Mouse (Mus musculus) embryonic facial prominence, embryonic 15.5 days (tissue): ENCODE data around the gene Paqr7. TPM values are rescaled to one million over a fixed set of nuclear protein-coding genes. Genes with fewer than 3 reads are reported as not detected.
A peak's percentile ranks its signal among the peaks of the same experiment; 100 is the strongest.

ENCODE experiments used
- ATAC-seq: fragments of 200-750 bp; cut with Nextera tagmentation; 2 replicates; pipeline ENCODE4 v1.8.0; 2017; ENCODE audit warnings: low read depth, moderate TSS enrichment; ENCODE audit not compliant: insufficient number of reproducible peaks, low FRiP score, low TSS enrichment
- H3K27ac ChIP-seq: fragments of 300-500 bp; sonication (generic); replicated peaks from 2 replicates; pipeline ENCODE4 v1.5.1; 2015; ENCODE audit warnings: mild to moderate bottlenecking, inconsistent platforms
- H3K27me3 ChIP-seq: fragments of 300-500 bp; sonication (generic); 2 replicates; pipeline ENCODE4 v1.6.1; 2015; ENCODE audit warnings: inconsistent platforms
- H3K36me3 ChIP-seq: fragments of 300-500 bp; sonication (generic); 2 replicates; pipeline ENCODE4 v1.6.1; 2015; ENCODE audit warnings: mild to moderate bottlenecking, inconsistent platforms
- H3K4me1 ChIP-seq: fragments of 300-500 bp; sonication (generic); 2 replicates; pipeline ENCODE4 v1.6.1; 2015; ENCODE audit warnings: inconsistent platforms
- H3K4me2 ChIP-seq: fragments of 300-500 bp; sonication (generic); replicated peaks from 2 replicates; pipeline ENCODE4 v1.6.1; 2015; ENCODE audit warnings: mild to moderate bottlenecking, inconsistent platforms
- H3K4me3 ChIP-seq: fragments of 300-500 bp; sonication (generic); replicated peaks from 2 replicates; pipeline ENCODE4 v1.5.1; 2015; ENCODE audit warnings: mild to moderate bottlenecking, inconsistent platforms
- H3K9ac ChIP-seq: fragments of 300-500 bp; sonication (generic); 2 replicates; pipeline ENCODE4 v1.6.1; 2015; ENCODE audit warnings: inconsistent platforms
- H3K9me3 ChIP-seq: fragments of 300-500 bp; sonication (generic); replicated peaks from 2 replicates; pipeline ENCODE4 v1.6.1; 2016; ENCODE audit warnings: inconsistent platforms
- WGBS: fragments of 180-500 bp; shearing (Covaris S2); methylation state at CpG from one replicate; pipeline ENCODE4 v1.1.7; 2015; 5-methylcytosine and 5-hydroxymethylcytosine counted together
- polyA plus RNA-seq: library from polyadenylated mRNA; unstranded; fragments of >200 nt; fragmentation: Nextera tagmentation; extraction: Ambion mirVana; gene quantifications from 2 replicates; pipeline ENCODE4 v1.2.1, GENCODE M21; 2015

The Paqr7 gene
- 5.7 and 7.2 TPM in 2 replicates for polyA plus RNA-seq

DNA sequence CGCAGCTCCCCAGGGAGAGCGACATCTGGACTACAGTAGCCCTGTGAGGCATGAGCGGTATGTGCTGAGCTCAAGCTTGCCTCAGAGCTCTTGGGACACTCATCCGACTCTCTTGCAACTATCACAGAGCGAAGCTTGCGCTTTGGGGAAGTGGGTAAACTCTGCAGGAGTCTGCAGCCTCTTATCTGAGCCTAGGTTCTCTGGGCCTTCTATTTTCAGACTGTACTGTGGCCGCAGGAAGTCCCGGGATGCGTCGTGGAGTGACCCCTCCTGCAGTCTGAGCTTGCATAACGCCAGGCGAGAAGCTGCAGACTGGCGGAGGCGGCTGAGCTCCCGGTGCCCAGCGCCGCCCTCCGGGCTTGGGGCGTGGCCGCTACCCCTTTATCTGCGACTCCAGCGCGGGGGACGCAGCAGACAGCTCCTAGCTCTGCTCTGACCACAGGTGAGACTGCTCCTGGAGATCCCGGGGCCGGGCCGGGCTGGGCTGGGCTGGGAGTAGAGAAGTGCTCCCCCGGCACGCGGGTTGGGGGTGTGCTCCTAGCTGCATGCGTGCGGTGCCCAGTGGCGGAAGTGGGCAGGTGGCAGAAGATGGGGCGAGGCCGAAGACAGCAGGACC lies at the start of gene Paqr7:
Gene Paqr7, plus strand, starts transcription at position 103 of the 616 bp plus-strand sequence.
- WGBS, result 4% methylated on average over 35 of the region's 35 CpGs
- Histone ChIP-seq H3K9me3 (no peaks in the 10 kb centered on the region), H3K27me3 (no peaks in the 10 kb centered on the region), H3K4me1 (peaks cover 38% of the 10 kb centered on the region), H3K36me3 (no peaks in the 10 kb centered on the region), H3K27ac (peak within 1 kb of the TSS; percentile 68), H3K4me3 (peak within 1 kb of the TSS; percentile 58), H3K4me2 (peak within 1 kb of the TSS; percentile 97), H3K9ac (peak within 1 kb of the TSS; percentile 50)
- ATAC-seq, result peak; percentile 49; the same call in 1 of the 2 replicates

DNA sequence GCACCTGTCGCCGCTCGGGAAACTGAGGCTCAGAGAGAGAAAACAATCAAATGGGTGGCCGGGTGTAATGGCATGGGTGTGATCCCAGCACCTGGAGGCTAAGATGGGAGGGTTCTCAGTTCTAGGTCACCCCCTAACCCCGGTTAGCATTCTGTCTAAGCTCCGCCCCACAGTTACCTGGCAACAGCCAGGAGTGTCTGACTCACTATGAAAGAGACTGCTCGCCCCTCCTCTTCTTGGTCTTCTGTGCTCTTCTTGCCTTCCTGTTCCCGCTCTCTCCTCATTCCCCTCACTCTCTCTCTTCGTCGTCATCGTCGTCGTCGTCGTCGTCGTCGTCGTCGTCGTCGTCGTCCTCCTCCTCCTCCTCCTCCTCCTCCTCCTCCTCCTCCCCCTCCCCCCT lies 48.5 kb upstream of the Paqr7 start:
- Histone ChIP-seq H3K4me3 (no peak overlapping the region), H3K9me3 (no peaks in the 10 kb centered on the region), H3K4me1 (peaks cover 15% of the 10 kb centered on the region), H3K27ac (no peak overlapping the region), H3K36me3 (no peaks in the 10 kb centered on the region), H3K27me3 (peaks cover 16% of the 10 kb centered on the region), H3K9ac (no peak overlapping the region), H3K4me2 (no peak overlapping the region)
- ATAC-seq, result no peak
- WGBS, result 51% methylated on average over 23 of the region's 23 CpGs

DNA sequence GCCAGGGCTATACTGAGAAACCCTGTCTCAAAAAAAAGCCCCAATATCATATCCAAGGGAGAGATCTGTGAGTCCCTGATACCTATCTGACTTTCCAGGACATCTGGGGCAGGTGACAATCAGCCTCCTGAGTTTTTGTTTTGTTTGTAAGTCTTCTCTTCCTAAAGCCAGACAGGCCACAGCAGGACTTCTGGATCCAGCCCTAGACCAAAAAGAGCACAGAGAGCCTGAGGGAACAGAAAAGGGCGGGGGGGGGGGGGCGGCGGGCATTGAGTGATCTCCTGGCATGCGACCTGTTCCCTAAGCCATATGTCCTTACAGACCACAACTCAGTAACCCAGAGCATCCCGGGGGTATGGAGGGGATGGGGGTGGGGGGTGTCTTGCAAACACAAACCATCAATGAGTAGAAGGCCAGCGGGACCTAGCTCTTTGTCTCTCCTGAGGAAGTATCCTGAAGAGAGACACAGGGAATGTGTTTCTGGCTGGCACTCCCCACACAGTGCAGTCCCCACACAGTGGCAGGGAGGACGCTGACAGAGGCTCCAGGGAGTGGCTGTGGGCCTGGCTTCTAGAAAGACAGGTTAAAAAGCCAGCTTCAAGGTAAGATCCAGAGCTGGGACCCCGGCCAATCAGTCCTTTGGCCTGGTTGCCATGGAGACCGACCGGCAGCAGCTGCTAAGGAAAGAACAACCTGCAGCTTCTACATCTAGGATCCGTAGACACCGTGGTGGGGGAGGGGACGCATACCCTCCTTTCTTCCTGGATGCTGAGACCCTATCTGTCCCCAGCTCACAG lies 46.7 kb upstream of the Paqr7 start:
- Histone ChIP-seq H3K27me3 (peaks cover 30% of the 10 kb centered on the region), H3K4me2 (no peak overlapping the region), H3K4me3 (no peak overlapping the region), H3K36me3 (no peaks in the 10 kb centered on the region), H3K27ac (no peak overlapping the region), H3K9ac (no peak overlapping the region), H3K9me3 (no peaks in the 10 kb centered on the region), H3K4me1 (peaks cover 19% of the 10 kb centered on the region)
- 20% methylated on average over 13 of the region's 13 CpGs for WGBS
- no peak for ATAC-seq

DNA sequence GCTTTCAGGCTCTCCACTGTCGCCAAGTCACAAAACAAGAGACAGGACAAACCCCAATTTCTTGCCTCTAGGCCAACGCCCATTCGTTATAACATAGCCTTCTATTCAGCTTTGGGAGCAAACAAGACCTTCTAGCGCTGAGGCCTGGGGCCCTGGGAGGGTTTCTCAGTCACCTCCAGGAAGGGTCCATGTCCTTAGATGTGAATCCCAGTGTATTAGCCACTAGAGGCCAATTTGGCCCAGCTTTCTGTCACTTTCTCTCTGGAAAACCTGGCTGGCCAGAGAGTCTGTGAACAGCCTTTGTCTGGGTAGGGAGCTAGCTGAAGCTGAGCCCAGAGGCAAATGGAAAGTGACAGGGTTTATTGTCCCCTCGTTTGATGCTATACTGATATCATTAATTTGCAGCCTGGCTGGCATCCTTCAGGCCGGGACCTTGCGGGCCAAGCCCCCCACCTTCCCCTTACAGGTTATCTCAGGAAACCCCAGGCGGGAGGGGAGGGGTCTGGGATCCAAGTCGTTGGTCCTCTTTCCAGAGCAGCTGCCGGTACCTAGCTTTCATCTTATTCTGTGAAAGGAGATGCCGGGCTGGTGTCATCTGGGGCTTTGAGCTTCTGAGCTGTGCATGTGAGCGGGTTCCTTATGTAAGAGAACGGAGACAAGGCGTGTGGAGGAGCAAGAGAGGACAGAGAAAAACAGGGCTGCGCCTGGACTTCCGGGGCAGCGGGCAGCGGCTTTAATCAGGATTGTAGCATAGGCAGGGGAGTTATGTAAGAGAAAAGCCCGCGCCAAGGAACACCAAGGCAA lies 45.9 kb upstream of the Paqr7 start:
- no peaks in the 10 kb centered on the region for H3K9me3 ChIP-seq
- peaks cover 16% of the 10 kb centered on the region for H3K4me1 ChIP-seq
- no peak for ATAC-seq
- H3K27ac ChIP-seq, result no peak overlapping the region
- H3K4me2 ChIP-seq, result no peak overlapping the region
- H3K9ac ChIP-seq, result no peak overlapping the region
- H3K27me3 ChIP-seq, result peaks cover 30% of the 10 kb centered on the region
- 23% methylated on average over 20 of the region's 20 CpGs for WGBS
- H3K36me3 ChIP-seq, result no peaks in the 10 kb centered on the region
- no peak overlapping the region for H3K4me3 ChIP-seq

DNA sequence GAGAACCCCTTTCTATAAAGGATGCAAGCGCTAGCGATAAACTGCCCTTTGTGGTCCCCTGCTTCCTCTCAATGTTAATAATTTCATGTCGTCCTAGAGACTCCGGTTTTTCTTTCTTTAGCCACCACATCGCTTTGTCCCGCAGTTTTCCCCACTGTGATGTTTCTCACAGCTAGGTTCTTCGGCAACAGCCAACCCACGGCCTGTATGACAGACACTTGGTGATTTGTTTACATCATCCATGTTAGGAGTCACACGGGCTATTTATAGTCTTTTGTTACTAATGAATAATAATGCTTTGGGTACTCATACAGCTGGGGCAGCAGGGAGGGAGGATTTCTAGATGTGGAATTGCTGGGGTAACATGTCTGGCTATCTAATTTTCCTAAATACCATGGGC lies 45.0 kb upstream of the Paqr7 start:
- Histone ChIP-seq H3K4me1 (peaks cover 16% of the 10 kb centered on the region), H3K36me3 (no peaks in the 10 kb centered on the region), H3K9ac (no peak overlapping the region), H3K4me3 (no peak overlapping the region), H3K9me3 (no peaks in the 10 kb centered on the region), H3K27ac (no peak overlapping the region), H3K4me2 (no peak overlapping the region), H3K27me3 (peaks cover 30% of the 10 kb centered on the region)
- 59% methylated on average over 9 of the region's 9 CpGs for WGBS
- ATAC-seq, result no peak

DNA sequence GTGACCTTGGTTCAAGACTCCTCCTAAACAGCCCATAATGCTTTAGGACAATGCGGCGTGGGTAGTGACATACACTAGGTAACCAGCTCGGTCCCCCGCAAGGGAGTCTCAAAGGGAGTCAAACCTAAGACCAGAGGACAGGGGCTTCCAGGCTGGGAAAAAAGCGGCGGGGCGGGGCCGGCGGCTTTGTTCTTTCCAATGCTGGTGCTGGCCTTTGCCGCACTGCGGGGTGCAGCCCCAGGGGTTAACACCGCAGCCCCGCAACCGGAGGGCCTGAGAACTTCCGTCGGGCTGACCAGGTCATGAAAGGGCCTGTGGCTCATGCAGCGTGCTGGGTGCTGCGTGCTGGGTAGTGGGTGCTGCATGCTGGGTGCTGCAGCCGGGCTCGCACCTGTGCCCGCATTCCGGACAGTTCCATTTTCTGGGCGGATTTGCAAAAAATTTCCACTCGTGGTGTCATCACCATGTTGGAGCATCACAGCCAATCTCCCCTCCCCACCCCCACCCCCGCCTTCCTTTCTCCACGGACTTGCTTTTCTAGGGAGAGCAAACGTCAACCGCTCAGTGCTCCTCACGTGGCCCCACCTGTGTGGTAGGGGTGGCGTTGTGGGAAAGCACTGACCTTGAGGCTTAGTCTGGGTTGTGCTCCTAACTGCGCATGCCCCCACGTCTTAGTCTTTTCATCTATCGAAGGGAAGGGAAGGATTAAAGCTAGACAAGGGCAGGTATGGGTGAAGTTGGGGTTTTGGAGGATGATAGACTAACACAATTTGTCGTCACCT lies 42.7 kb upstream of the Paqr7 start:
- Histone ChIP-seq H3K9me3 (no peaks in the 10 kb centered on the region), H3K4me1 (peaks cover 16% of the 10 kb centered on the region), H3K36me3 (no peaks in the 10 kb centered on the region), H3K27ac (no peak overlapping the region), H3K4me3 (no peak overlapping the region), H3K27me3 (peaks cover 30% of the 10 kb centered on the region), H3K9ac (no peak overlapping the region), H3K4me2 (0 out of 2 replicates have a peak overlapping the region, but pooled peaks have one; percentile 12)
- 31% methylated on average over 34 of the region's 34 CpGs for WGBS
- ATAC-seq, result no peak

DNA sequence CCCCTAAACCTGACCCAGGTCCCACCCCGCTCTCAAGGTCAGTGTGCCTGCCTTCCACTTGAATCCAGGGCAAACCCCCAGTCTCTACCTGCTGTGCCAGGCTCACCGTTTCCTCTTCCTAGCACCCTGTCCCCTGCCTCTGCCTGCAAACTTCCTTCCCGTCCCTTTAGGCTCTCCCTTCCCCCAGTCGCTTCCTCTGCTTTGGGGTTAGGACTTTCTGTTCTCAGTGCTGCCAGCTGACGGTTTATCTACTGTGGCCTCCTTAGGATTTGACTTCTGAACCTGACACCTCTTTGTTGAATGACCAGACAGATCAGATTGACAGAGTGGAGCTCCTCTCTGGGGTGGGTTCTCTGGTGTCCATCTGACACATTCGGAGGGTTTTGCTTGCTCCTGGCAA lies 41.2 kb upstream of the Paqr7 start:
- Histone ChIP-seq H3K27me3 (peaks cover 29% of the 10 kb centered on the region), H3K9me3 (no peaks in the 10 kb centered on the region), H3K4me3 (no peak overlapping the region), H3K4me1 (peaks cover 11% of the 10 kb centered on the region), H3K4me2 (no peak overlapping the region), H3K9ac (no peak overlapping the region), H3K27ac (no peak overlapping the region), H3K36me3 (no peaks in the 10 kb centered on the region)
- ATAC-seq, result no peak
- WGBS, result 31% methylated on average over 6 of the region's 6 CpGs

DNA sequence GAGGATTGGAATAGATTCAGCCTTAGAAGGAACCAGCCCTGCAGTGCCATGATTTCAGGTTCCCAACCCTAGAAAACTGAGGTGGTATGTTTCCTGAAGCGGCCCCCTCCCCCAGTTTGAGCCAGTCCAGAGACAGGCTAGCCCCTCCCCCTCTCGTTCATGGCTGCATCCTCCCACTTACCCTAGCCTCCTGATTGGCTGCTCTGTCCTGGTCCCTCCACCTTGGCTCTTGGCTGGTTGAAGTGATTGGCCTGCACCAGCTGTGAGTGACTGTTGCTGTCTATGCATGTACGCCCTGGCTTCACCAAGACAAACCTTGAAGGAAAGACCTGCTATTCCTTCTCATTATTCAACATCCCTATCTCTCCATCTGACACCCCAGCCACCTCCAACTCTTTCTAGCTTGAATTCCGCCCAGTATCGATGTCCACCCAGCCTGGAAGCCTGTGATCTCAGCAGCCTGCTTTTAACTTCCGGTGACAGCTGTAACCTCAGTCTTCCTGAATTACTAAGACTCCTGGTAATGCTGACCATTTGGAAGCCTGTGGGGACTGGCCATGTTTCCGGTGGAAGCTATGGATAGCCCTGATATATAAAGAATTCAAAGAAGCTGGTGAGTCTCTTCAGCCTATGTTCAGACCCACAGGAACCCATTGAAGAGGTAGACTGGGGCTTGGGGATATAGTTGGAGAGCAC lies 39.2 kb upstream of the Paqr7 start:
- Histone ChIP-seq H3K4me1 (0 out of 2 replicates have a peak, but pooled peaks cover 4% of the 10 kb centered on the region), H3K9me3 (no peaks in the 10 kb centered on the region), H3K9ac (no peak overlapping the region), H3K27ac (no peak overlapping the region), H3K4me2 (no peak overlapping the region), H3K4me3 (no peak overlapping the region), H3K36me3 (no peaks in the 10 kb centered on the region), H3K27me3 (peaks cover 17% of the 10 kb centered on the region)
- WGBS, result 54% methylated on average over 7 of the region's 7 CpGs
- ATAC-seq, result no peak

DNA sequence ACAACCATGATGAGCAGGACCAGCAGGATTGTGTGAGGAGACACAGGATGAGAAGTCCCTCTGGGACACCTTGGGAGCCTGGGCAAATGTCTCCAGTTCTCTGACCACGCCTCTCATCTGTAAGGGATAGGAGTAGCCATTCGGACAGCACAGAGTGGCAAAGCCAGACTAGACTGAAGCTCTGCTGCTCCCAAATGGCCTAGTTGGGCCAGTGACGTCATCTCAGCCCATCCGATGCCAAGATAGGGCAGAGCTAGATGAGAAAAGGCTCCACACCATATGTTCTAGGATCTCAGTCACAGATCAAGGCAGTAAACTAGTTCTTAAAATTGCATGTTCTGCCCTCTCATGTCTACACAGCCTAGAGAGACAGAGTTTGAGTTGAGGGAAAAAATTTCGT lies 37.6 kb upstream of the Paqr7 start:
- H3K4me3 ChIP-seq, result no peak overlapping the region
- no peak overlapping the region for H3K4me2 ChIP-seq
- H3K27ac ChIP-seq, result no peak overlapping the region
- H3K9ac ChIP-seq, result no peak overlapping the region
- H3K36me3 ChIP-seq, result no peaks in the 10 kb centered on the region
- no peaks in the 10 kb centered on the region for H3K9me3 ChIP-seq
- H3K4me1 ChIP-seq, result no peaks in the 10 kb centered on the region
- no peak for ATAC-seq
- peaks cover 9% of the 10 kb centered on the region for H3K27me3 ChIP-seq
- WGBS, result 79% methylated on average over 5 of the region's 5 CpGs

DNA sequence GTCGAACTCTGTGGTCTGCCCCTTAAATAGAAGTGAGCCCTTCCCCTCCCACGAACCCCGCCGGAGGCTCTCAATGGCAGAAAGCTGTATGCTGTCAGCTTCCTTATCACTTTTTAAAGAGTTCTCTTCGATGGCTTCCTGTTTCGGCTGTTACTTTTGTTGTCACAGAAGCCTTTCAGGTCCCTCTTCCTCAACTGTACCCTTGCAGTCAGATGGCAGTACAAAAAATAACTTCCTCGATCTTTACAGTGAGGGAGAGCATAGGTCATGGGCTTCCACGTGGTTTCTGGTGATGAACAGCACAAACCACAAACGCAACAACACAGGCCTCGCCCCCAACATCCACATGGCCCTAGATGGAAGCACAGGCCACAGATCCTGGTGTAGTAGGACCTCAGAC lies 36.2 kb upstream of the Paqr7 start:
- ATAC-seq, result no peak
- Histone ChIP-seq H3K27me3 (no peaks in the 10 kb centered on the region), H3K4me2 (no peak overlapping the region), H3K9ac (no peak overlapping the region), H3K4me1 (no peaks in the 10 kb centered on the region), H3K27ac (no peak overlapping the region), H3K4me3 (no peak overlapping the region), H3K36me3 (no peaks in the 10 kb centered on the region), H3K9me3 (no peaks in the 10 kb centered on the region)
- 77% methylated on average over 10 of the region's 10 CpGs for WGBS
